Mouse (Mus musculus) bone marrow, adult 2 months (tissue): Measurements from ENCODE around the gene Gpatch2l.

ENCODE experiments used
- CTCF ChIP-seq: fragments of 200-500 bp; IDR thresholded peaks from 2 replicates; pipeline ENCODE4 v1.5.1; 2011; ENCODE audit warnings: low read length, control low read depth; ENCODE audit not compliant: control insufficient read depth, insufficient read depth
- POLR2A ChIP-seq: fragments of 200-500 bp; IDR thresholded peaks from 2 replicates; pipeline ENCODE4 v1.6.1; 2011; ENCODE audit warnings: low read depth, mild to moderate bottlenecking, control low read depth, low read length, borderline replicate concordance; ENCODE audit not compliant: control insufficient read depth

GRCm38 (mm10) chr12:86212693-86213470 lies 28.8 kb upstream of the Gpatch2l start:
- TF ChIP-seq CTCF (no peak), POLR2A (no peak)
